Mouse (Mus musculus): ENCODE measurements around the gene Nxn.

The Nxn gene

DNA sequence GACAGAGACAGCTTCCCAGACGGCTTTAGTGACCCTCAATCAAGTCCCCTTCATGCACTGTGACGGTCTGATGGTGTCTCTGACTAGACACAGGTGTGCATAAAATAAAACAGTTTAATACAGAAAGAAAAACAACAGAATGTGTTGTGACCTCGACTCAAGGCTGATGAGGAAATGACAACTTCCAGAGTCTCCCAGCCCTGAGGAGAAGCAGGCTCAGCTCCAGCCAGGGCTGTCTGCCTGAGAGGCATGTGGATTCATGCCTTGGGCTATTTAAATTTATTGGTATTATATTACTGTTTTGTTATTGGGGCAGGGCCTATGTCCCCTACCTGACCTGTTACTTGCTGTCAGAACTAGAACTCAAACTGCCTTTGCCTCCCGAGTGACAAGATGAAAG, 37.5 kb downstream of the Nxn start:
- DNase-seq, result no peak

DNA sequence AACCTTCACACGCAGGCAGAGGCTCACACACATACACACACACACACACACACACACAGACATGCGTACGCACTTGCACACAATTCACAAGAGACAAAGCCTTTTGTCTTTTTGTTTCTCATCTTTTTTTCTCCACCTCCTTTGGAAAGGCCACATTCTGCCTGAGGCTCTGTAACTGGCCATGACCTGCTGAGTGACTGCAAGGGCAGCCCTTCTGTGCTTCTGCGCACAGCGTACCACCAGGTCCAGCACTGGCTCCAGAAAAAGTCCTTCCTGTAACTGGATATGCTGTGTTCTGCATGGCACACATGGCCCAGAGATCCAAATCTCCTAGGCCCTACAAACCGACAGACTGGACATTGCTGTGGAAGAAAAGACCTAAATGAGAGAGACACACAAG, 38.7 kb downstream of the Nxn start:
- DNase-seq, result no peak

DNA sequence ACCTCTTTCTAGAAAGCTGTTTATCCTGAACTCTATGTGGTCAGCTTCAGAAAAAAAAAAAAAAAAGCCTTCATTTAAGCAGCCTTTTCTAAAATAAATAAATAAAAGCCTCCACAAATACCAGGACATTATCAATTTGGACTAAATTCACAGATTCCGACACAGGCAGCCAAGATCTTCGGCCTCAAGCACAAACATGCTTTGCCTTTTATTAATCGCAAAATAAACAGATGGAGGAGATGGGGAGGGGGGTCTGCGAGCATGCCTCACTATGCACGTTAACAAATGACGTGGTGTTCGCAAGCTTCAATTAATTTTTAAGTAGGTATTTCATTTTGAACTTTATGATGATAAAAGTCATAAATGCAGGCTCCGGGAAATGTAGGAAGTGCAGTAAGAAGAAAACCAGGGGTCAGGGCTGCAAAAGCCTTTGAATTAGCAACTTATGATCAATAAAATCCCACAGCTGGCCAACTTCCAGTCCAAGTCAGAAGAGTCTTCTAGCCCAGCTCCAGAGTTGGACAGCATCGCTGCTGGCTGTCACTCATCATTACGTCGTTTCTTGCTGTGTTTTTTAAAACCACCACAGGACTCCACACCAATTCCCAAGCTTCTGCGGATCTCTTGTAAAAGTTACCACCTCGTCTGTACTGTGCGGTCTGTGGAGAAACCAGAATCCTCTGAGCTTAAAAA, 40.2 kb downstream of the Nxn start:
- DNase-seq, result no peak

DNA sequence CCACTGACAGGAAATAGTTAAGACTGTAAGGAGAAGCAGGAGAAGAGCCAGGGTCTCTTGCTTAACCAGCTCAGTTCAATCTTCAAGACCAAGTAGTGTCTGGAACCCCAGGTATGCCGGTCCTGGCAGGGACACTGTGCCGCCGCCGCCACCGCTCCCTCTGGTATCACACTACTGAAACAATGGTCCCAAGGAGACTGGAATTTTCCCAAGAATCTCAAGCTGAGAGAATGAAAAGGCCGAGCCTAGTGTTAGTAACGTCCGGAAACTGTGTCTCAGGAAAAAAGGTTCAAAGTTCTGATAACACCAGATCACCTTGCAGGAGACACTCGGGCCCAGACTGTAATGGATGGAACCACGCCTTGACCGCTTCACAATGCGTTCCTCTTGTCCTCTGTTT, 41.5 kb downstream of the Nxn start:
- DNase-seq, result no peak

DNA sequence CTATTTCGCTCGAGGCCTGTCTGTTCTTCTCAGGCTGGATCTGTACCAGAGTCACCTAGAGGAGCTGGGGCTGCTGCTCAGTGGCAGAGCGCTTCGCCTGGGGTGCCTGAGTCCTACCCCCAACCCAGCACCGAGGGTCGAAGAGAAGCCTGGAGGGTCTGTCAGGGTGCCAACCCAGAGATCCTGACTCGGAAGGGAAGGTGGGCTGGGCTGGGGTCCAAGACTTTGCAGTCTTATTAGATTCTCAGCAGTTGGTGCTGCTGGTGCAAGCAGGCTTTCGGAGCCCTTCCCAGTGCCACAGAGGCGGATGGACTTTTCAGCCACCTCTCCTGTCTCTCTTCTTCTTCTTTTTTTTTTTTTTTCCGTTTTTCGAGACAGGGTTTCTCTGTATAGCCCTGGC, 42.8 kb downstream of the Nxn start:
- DNase-seq, result no peak

DNA sequence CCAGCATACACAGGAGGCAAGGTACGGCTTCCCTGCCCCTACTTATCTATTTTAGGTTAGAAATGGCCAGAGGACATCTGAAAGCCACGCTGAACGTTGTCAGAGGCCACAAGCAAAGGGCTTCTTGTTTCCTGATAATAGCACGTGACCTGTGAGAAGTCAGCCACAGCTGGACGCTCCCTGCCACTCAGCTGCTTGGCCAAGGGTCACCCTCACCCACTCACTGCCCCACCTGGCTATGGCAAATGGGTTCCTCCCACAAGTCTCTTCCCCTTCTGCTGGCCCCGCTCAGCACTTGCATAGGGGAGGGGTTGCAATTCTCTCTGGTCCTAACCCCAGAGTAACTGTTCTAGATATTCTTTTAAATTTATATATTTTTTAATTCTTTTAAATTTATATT, 43.5 kb downstream of the Nxn start:
- DNase-seq, result no peak

DNA sequence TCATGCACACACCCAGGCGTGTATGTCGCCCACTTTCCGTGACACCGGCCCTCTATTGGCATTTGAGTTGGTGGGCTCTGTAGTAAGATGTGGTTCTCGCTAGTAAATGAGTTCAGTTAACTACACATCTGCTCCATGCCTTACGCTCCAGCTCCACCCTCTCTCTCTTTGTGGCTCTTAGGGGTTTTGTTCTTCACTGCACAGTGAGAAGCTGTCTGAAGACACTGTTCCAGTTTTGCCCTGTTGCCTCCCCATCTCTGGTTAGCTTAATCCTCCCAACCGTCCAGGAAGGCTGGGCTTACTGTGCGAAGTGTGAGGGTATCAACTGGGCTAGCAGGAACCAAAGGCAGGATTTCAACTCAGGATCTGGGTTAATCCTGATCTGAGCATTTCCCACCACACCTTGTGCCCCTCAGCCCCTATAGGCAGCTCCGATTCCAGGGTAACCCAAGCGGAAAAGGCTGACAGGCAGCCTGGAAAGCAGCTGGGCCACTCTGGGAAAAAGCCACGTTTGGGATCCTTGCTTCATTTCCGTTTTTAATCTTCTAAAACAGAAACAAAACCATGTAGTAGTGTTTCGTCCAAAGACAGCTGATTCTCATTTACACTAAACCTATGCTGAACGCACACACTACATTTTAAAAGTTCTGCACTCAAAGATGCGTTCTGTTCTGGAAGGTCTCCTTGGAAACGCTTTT, 45.9 kb downstream of the Nxn start:
- DNase-seq, result no peak

DNA sequence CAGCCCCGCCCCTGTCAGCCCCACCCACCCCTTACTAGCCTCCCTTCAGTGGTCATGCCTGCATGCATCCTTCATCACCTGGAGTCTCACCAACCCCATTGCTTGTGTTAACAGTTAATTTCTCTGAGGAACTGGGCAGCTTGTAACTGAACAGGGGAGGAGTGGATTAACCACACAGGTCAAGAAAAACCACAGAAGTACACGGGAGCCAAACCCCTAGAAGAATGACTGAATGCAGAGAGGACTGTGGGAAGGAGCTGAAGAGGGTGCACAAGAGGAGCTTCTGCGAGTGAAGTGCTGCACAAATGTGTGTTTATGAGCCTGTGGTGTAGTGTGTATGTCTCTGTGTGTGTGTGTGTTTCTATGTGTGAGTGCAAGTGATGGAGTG, 47.3 kb downstream of the Nxn start:
- DNase-seq, result no peak

DNA sequence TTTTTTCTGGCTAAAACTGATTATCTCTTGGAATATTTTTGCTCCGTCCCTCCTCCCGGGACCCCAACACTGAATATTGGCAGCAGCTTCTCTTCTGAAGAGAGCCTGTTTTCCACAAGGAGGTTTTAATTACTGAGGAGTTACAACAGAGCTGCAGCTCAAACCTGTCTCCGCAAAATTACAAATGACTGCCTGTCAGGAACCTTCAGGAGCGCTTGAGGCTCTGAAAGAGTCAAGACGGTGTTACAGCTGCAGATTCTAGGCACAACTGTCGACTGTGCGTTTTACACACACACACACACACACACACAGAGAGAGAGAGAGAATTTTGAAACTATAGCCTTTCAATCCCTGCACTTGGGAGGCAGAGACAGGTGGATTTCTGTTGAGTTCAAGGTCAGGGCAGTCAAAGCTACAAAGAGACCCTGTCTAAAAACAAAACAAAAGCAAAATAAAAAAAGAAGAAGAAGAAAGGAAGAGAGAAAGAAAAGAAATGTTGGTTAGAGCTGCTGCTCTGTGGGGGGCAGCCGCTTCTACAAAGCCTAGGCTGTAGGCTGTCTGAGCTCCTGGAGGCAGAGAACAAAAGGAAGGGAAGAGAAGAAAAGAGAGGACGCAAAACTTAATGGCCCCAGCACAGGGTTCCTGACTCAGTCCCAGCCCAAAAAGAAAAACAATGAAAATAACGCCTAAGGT, 47.9 kb downstream of the Nxn start:
- DNase-seq, result no peak

DNA sequence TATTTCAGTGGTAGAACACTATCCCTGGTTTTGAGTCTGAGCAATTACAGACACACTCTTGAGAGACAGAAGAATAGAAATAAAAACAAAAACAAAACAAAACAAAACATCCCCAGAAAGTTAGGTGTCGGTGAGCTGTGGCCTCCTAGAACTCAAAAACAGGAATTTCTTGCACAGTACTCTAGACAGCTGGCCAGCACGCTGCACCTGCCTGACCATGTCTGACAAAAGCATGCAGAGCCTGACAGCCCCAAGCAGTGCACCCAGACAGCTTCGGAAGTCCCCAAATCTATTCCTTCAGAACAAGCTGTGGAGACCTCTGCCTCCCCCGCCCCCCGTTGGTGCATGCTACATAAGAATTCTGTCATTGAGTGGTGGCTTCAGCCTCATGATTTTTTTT, 49.1 kb downstream of the Nxn start:
- DNase-seq, result no peak

DNA sequence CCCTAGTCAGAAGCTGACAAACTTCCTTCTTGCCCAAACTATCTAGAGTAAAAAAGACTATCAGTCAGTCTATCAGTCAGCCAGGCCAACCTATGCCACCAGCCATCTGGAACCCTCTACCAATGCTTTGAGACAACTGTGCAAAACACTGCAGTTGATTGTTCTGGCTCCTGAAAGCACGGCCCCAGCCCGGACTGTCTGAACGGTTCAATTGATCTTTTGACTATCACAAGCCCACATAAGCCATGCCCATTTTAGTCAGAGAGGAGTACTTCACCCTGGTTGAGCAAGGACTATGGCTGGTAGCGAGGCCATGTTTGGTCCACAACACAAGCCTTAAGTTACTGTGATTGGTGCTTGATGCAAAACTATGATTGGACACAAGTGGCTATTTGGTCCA, 51.4 kb downstream of the Nxn start:
- no peak for DNase-seq

DNA sequence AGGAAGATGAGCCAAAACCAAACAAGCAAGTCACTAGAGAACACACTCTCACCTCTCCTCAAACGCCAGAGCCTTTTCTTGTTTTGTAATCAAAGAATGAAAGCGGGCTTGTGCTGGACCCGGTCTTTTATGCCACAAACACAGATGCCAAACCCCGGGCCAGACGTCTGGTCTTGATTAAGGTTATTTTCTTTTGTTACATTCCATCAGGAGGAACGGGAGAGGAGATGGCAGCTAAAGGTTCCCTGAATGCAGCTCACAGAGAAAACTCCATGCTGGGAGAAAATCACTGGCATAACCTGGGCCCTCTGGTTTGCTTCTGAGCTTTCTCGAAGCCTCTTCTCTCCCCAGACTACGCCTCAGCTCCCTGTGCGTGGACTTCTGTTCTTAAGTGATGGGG, 55.9 kb downstream of the Nxn start:
- no peak for DNase-seq

DNA sequence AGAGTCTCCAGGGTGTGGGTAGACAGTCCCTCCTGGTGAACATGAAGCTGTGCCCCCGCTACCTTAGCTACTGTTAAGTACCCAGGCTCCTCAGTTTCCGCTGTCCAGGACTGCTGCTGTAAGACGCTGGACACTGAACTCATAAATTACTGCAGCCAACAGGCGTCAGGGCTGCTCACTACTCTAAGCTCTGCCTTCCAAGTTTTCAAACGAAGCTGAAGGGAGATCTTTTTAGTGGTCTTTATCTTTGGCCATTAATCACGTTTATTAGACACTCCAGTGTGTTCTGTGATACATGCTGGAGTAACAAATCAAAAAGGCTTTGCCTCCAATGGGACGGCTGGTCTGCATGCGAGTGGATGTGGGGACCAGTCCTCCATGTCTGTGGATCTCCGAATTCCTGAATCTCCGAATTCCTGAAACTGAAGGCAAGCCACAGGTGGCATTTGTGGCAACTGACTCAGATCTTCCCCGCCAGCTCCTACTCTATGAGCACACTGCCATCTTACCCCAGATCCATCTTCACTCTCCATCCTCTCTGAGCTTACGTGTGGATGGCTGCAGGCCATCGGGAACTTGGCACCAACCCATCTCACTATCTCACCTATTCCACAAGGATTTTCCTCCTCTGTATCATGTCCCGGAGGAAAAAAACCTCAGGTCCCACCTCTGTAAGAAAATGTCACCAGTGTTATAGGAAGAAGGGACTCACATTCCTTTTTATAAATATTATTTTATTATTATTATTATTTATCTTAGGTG, 56.9 kb downstream of the Nxn start:
- no peak for DNase-seq

DNA sequence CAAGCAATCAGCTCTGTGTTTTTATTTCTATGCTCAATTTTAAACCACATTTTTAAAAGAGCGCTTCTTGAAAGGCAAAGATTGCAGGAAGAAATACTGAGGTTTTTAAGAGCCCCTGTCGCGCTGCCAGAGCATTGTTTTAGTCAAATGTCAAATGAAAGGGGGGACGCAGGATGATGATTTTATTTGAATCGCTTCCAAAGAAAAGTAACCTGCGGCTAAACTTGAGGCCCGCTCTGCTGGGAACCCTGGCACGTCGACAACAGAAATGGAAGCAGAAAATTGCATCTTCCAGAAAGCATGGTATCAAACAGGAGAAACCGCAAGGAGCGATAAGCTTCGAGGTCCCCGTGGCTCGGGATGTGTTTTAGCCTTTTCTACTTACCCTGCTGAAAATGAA, 57.8 kb downstream of the Nxn start:
- DNase-seq, result no peak

DNA sequence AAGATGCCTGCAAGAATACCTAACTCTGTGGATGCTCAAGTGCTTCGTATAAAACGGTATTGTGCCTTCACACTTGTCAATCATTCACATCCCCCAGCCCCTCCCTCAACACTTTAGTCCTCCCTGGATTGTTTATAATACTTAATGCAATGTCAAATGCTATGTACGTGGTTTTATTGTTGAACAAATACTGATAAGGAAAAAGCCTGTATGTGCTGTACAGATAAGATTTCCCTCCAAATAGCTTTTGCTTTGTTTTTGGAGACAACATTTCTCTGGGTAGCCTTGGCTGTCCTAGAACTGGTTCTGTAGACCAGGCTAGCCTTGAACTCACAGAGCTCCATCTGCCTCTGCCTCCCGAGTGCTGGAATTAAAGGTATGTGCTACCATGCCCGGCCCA, 59.1 kb downstream of the Nxn start:
- DNase-seq, result no peak

DNA sequence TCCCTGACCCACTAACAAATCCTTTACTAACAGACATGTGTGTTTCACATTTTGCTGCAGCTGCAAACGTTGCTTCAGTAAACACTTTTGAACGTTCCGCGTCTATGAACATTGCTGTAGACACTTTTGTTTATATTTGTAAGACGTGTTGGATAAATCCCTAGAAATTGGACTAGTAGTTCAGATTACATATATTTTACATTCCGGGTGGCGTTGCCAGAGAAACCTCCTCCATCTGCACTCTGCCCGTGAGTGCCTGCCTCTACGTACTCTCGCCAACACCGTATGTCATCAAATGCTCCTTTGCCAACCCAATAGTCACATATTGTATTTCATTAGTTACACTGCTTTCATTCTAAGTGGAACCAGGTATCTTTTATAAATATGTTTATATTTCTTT, 59.8 kb downstream of the Nxn start:
- peak; percentile 67 to 78 for DNase-seq

DNA sequence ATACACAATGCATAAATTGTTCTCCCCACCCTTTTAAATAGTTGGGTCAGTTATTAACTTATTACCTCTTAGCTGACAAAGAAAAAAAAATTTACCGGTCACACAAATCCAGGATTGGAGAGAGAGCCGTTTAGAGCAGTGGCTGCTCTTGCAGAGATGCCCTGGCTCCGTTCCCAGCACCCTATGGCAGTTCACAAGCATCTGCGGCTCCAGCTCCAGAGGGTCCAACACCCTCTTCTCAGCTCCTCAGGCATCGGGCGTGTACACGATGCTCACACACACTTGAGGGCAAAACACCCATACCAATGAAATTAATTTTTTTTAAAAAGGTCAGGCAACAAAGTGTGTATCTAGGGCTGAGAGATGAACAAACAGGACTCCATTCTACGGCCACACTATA, 60.3 kb downstream of the Nxn start:
- peak; percentile 52 to 64 for DNase-seq

DNA sequence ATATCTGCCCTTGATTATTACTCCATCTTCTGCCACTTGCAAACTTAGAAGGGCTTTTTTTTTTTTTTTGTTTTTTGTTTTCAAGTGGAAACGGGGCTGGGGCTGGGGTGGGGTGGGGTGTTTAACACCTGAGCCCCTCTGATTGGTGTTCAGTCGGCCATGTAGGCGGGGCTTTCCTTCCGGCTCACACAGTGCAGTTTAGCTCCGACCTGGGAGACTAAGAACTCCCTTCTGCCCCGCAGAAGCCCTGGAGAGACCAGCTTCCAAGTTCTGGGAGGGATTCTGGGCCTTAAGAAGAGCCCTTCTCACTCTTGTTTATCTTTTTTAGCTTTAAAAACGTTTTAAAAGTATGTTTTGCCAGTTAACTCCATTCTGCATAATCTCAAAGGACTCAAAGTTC, 61.2 kb downstream of the Nxn start:
- DNase-seq, result no peak

DNA sequence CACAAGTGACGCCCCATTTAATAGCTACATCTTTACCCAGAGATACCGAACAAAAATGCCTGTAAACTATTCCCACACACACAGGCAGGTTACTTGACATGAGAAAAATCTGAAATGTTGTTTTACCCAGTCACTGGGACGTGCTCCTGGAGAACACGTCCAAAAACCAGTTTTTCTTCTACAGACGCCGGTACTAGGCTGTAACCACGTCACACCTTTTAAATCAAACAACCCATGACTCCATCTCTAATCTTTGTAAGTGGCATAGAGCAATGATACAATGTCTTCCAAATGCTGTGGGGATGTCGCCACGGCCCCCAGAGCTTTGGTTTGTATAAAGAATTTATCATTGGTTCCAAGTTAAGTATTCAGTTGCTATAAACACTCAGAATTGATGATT, 61.7 kb downstream of the Nxn start:
- DNase-seq, result no peak

DNA sequence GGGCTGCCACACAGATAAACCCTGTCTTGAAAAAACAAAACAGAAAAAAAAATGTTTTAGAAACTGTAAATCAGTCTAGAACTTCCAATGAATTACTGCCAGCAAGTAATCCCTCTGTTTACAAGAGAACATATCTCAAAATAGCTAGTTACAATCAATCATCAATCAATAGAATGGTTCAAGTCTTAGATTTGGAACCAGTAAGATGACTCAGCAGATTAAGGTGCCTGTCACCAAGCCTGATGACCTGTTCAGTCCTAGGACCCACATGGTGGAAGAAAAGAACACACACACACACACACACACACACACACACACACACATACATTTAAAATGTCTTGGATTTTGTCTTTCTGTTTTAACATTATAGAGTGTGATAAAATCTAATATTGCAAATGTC, 62.7 kb downstream of the Nxn start:
- DNase-seq, result no peak

DNA sequence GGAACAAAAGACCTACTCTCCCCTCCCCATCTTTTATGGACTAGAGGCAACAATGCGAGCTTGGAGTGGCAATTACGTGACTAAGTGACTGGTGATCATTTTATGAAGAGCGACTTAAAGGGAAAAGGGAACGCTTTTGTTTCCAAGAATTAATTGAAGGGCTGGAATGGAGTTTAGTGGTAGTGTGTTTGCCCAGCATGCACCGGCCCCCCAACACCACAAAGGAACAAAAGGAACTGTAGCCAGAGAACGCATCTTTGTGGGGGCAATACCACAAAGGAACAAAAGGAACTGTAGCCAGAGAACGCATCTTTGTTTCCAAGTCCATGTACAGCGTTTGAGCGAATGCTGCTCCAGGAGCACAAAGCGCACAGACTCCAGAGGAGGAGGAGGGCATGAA, 64.0 kb downstream of the Nxn start:
- DNase-seq, result no peak

DNA sequence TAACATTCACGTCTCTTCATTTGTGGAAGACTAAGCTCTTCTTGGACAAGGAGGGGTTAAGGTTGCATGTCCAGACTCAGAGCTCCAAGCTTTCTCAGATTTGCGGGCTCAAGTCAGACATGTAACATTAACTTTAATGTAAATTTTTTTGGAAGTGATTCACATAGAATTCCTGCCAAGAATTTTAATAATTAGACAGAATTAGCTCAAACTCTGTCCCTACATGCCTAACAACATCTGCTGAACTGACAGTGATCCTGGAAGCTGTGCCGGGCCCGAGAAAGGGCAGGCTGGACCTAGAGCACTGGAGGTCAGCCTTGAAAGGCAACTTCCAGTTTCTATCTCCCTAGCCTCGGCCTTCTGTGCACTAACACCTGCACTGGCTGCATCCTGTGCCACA, 66.7 kb downstream of the Nxn start:
- DNase-seq, result no peak

DNA sequence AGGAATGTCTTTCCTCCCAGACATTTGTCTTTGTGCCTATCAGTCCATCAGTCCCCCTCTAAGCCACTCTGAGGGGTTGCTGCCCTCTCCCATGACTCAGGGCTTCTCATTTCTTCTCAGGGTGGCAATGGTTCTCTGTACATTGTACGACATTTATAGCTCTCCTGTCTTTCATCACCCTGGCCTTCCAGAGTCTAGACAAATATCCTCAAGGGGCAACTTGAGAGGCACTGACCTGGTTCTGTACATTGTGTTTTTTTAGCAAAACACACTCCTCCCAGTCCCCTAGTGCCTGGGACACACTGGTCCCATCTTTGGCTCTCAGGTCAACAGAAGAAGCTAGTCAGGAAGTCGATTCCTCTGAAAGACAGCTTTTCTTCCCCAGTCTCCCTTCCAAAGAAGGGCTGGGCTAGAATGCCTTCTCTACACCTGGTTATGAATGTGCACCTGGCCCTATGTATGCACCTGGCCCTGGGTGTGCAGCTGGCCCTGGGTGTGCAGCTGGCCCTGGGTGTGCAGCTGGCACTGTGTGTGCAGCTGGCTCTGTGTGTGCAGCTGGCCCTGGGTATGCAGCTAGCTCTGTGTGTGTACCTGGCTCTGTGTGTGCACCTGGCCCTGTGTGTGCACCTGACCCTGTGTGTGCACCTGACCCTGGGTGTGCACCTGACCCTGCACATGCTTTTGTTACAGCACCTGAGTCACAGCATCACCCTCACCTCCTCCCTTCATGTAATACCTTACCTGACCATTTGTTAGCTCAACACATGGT, 70.2 kb downstream of the Nxn start:
- no peak for DNase-seq

All from cerebellum, adult 18-20 months (tissue).